Mouse (Mus musculus) ES-E14 (cell line): ENCODE results near the gene Rfx7. TPM values are rescaled to one million over a fixed set of nuclear protein-coding genes. Genes with fewer than 3 reads are reported as not detected.

Source experiments
- DNase-seq: peaks from one replicate; pipeline ENCODE4 v3.0.0-alpha.2; 2013; ENCODE audit warnings: low read depth, low spot score
- H3K27ac ChIP-seq: 2 replicates; pipeline ENCODE4 v1.5.1; 2012; ENCODE audit warnings: low read depth, mild to moderate bottlenecking, low read length, moderate library complexity, mixed read lengths; ENCODE audit not compliant: poor library complexity, insufficient read depth, severe bottlenecking
- H3K36me3 ChIP-seq: 2 replicates; pipeline ENCODE4 v1.6.1; 2012; ENCODE audit warnings: mild to moderate bottlenecking, low read length, moderate library complexity, mixed read lengths; ENCODE audit not compliant: control insufficient read depth, poor library complexity, insufficient read depth, severe bottlenecking
- H3K4me1 ChIP-seq, 2 experiments: fragments of 150-350 bp in 1 of 2; sonication (generic) in 1 of 2; 2 replicates each; pipeline ENCODE4 v1.6.1; 2012; ENCODE audit warnings: low read length in 2 of 2, mild to moderate bottlenecking in 1 of 2, mixed read lengths in 1 of 2; ENCODE audit not compliant: control insufficient read depth in 2 of 2, insufficient read depth in 2 of 2, poor library complexity in 1 of 2
- H3K4me3 ChIP-seq, 2 experiments: fragments of 150-350 bp in 1 of 2; sonication (generic) in 1 of 2; 2 replicates each; pipeline ENCODE4 v1.5.1; 2012; ENCODE audit warnings: low read length in 2 of 2, low read depth in 1 of 2, mild to moderate bottlenecking in 1 of 2, mixed read lengths in 1 of 2; ENCODE audit not compliant: insufficient read depth in 1 of 2, poor library complexity in 1 of 2, severe bottlenecking in 1 of 2
- H3K9ac ChIP-seq: 2 replicates; pipeline ENCODE4 v1.6.1; 2012; ENCODE audit warnings: low read depth, mild to moderate bottlenecking, low read length, mixed read lengths; ENCODE audit not compliant: poor library complexity, insufficient read depth, severe bottlenecking
- H3K9me3 ChIP-seq: fragments of 150-350 bp; sonication (generic); 2 replicates; pipeline ENCODE4 v1.6.1; 2012; ENCODE audit warnings: low read depth, mild to moderate bottlenecking, low read length; ENCODE audit not compliant: control insufficient read depth, insufficient read depth
- CHD2 ChIP-seq: IDR thresholded peaks from 2 replicates; pipeline ENCODE4 v1.6.1; 2014; ENCODE audit warnings: mild to moderate bottlenecking, low read depth, low read length, inconsistent platforms
- HCFC1 ChIP-seq: IDR thresholded peaks from 2 replicates; pipeline ENCODE4 v1.6.1; 2012; ENCODE audit warnings: low read length, inconsistent platforms, borderline replicate concordance; ENCODE audit not compliant: insufficient read depth
- MAFK ChIP-seq: IDR thresholded peaks from 2 replicates; pipeline ENCODE4 v1.6.1; 2014; ENCODE audit warnings: mild to moderate bottlenecking, low read depth, low read length, inconsistent platforms; ENCODE audit not compliant: insufficient read depth
- ZC3H11A ChIP-seq: IDR thresholded peaks from 2 replicates; pipeline ENCODE4 v1.6.1; 2012; ENCODE audit warnings: low read depth, mild to moderate bottlenecking, inconsistent platforms, low read length, borderline replicate concordance
- ZNF384 ChIP-seq: IDR thresholded peaks from 2 replicates; pipeline ENCODE4 v1.6.1; 2012; ENCODE audit warnings: low read depth, low read length, inconsistent platforms
- in situ Hi-C, 2 experiments: fragments of 600-800 bp; cut with MboI; formaldehyde crosslinking; loops; one replicate each; pipeline ENCODE4 v1.15.1; 2025; ENCODE audit warnings: low sequenced_read_pairs in 2 of 2, inconsistent platforms in 1 of 2; ENCODE audit not compliant: unreplicated experiment in 2 of 2
- total RNA-seq: library from RNA; depleted of rRNA; stranded (reverse); fragments of 300-350 nt; gene quantifications from 2 replicates; pipeline ENCODE4 v1.2.3, GENCODE M21; 2012

Gene Rfx7
- total RNA-seq, 1 experiment, result 19.9 TPM

DNA sequence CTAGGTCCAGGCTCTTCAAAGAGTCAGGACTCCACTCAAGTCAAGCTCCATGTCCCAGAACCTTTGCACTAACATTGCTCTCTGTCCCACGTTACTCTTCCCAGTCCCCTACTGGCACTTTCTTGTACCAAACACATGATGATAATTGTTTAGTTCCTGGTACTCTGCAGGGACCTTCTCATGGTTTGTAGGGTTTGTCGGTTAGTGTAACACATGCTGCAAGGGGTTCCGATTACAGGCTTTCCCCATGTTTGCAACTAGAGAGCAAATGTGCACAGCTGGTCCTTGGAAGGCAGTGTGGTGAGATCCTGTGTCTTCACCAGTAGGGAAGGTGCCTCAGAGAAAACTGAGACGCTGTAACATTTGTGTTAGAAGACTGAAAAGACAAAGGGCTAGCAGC, 121.5 kb downstream of the Rfx7 start:
- Histone ChIP-seq H3K27ac (no peak overlapping the region), H3K9ac (no peak overlapping the region), H3K36me3 (no peaks in the 10 kb centered on the region), H3K4me3 (no peak overlapping the region), H3K9me3 (no peaks in the 10 kb centered on the region), H3K4me1 (peaks cover 2 to 36% of the 10 kb centered on the region in 2 experiments; a peak in 3 of 4 replicates)
- no peak for DNase-seq
- in situ Hi-C loops, result no loop called here
- TF ChIP-seq MAFK (no peak), CHD2 (no peak), ZNF384 (no peak), ZC3H11A (no peak), HCFC1 (no peak)

DNA sequence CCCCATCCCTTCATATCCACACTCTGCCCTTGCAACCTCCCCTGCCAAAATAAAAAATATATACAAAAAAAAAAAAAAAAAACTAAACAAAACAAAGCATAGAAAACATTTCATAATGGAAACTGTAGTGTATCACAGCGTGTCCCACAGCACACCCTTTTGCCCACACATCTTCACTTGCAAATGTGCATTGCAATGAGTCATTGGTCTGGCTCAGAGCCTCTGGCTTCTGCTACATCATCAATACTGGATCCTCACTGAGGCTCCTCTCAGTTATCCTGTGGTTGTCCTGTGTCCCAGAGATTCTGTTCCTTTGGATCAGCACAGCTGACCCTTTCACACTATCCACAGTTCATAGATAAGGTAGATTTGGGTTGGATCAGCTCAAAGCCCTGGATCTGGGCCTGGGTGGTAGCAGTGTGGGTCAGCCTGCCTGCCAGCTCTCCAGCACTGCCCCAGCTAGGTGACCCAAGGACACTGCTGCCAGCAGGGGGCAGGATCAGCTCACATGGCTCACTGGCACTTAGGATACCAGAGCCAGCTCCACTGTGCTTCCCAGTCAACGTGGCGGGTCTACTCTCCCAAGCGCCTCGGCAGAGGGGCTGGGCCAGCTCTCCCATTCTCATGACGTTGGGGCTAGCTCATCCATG, 122.7 kb downstream of the Rfx7 start:
- DNase-seq, result no peak
- in situ Hi-C loops, result no loop called here
- Histone ChIP-seq H3K9me3 (no peaks in the 10 kb centered on the region), H3K4me1 (peaks cover 2 to 38% of the 10 kb centered on the region in 2 experiments; a peak in 3 of 4 replicates), H3K9ac (no peak overlapping the region), H3K4me3 (no peak overlapping the region), H3K27ac (no peak overlapping the region), H3K36me3 (no peaks in the 10 kb centered on the region)
- no peak for TF ChIP-seq HCFC1
- TF ChIP-seq ZNF384, result no peak
- no peak for TF ChIP-seq CHD2
- no peak for TF ChIP-seq ZC3H11A
- TF ChIP-seq MAFK, result no peak

DNA sequence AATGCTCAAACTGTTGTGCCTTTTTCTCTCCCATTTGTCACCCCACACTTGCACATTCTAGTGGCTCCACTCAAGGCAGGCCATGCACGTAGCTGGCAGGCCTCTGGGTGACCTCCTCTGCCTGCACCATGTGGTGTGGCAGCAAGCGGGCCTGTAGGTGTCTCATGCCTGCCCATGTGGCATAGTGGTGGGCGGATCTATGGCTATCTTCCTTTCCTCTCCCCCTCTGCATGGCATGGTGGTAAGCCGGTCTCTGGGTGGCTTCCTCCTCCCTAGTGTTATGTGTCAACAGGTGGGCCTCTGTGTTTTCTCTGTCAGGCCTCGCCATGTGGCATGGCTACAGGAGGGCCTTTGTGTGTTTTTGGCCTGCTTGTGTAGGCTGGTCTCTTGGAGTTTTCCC, 123.6 kb downstream of the Rfx7 start:
- no peaks in the 10 kb centered on the region for H3K9me3 ChIP-seq
- no peaks in the 10 kb centered on the region for H3K36me3 ChIP-seq
- no peak for DNase-seq
- H3K27ac ChIP-seq, result peak overlapping the region; percentile 23; the same call in 1 of the 2 replicates
- TF ChIP-seq HCFC1 (no peak), ZNF384 (no peak)
- peaks cover 2 to 40% of the 10 kb centered on the region in 2 experiments; a peak in 3 of 4 replicates for H3K4me1 ChIP-seq
- H3K9ac ChIP-seq, result no peak overlapping the region
- in situ Hi-C loops, result no loop called here
- H3K4me3 ChIP-seq, result no peak overlapping the region

DNA sequence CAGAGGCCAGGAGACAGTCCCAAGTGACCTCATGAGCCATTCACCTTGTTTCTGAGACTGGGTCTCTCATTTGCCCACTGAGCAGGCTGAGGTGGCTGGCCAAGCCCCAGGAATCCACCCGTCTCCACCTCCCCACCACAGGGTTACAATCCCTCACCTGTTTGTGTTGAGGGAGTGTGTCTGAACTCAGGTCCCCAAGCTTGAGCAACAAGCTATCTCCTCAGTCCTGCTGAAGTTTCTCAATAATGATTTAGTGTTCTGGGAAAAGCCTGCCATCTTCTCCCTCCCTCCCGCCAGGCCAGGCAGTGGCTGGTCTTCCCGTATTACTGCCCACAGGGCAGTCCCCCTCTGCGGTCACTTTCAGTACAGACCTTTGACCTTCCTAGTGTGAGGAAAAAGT, 124.5 kb downstream of the Rfx7 start:
- no peak for DNase-seq
- H3K4me1 ChIP-seq, result peaks cover 5 to 40% of the 10 kb centered on the region in 2 experiments; a peak in 3 of 4 replicates
- no peak overlapping the region for H3K9ac ChIP-seq
- H3K27ac ChIP-seq, result peak overlapping the region; percentile 23; the same call in 1 of the 2 replicates
- H3K4me3 ChIP-seq, result no peak overlapping the region
- H3K9me3 ChIP-seq, result no peaks in the 10 kb centered on the region
- TF ChIP-seq ZNF384, result no peak
- no peak for TF ChIP-seq MAFK
- TF ChIP-seq ZC3H11A, result no peak
- TF ChIP-seq CHD2, result no peak
- no peak for TF ChIP-seq HCFC1
- in situ Hi-C loops, result no loop called here
- no peaks in the 10 kb centered on the region for H3K36me3 ChIP-seq

DNA sequence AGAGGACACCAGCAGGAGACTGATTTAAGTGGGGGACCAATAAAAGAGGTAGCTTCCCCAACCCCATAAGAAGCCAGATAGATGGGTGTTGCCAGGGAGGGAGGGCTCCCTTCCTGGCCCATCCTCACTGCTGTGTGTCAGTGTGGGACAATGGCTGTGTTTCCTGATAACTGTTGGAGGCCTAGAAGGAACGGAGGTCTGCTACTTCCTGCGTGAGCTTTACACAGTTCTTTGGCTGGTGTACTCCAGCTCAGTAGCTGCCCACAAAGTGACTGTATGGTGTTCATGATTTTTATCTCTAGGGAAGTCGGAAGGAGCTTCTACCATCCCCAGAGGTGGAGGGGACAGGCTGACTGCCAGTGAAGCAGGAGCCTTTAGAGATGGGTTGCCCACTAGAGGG, 124.9 kb downstream of the Rfx7 start:
- H3K9me3 ChIP-seq, result no peaks in the 10 kb centered on the region
- DNase-seq, result no peak
- no peak overlapping the region for H3K4me3 ChIP-seq
- peak overlapping the region; percentile 23; the same call in 1 of the 2 replicates for H3K27ac ChIP-seq
- in situ Hi-C loops, result no loop called here
- H3K9ac ChIP-seq, result no peak overlapping the region; the same call in 1 of the 2 replicates
- no peaks in the 10 kb centered on the region for H3K36me3 ChIP-seq
- TF ChIP-seq MAFK (no peak), ZNF384 (no peak), HCFC1 (no peak), CHD2 (no peak), ZC3H11A (no peak)
- peaks cover 5 to 39% of the 10 kb centered on the region in 2 experiments; a peak in 3 of 4 replicates for H3K4me1 ChIP-seq
